8 mouse cellular contexts compared by ENCODE assay signal in the genomic region with DNA sequence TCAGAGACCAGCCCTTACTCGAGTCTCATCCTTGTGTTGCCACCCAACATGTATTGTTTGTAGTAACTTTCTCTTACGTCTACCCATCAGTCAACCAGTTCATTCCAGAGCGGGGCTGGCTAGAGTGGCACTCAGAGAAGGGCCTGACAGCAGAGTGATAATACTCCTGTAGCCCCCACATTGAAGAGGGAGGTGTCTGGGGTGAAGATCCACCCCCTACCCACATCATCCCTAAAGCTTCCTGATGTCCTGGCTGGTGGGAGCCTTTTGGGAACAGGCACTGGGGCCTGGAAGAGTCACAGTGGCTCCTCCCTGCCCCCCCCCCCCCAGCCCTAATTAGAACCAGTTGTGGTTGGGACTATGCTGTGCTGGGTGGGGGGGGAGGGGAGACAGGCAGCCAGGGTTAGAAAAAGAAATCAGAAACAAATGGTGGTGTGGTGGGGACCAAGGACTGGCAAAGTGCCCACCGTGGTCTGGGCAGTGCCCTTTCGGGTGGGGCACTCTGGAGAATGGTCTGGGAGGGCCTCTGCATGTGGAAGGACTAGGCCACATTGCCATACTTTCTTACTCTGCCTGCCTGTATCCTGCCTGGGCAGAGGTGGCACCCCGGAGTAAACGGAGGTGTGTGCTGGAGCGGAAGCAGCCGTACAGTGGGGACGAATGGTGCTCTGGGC. TPM values are rescaled to one million over a fixed set of nuclear protein-coding genes. Genes with fewer than 3 reads are reported as not detected.
DNase-seq lines count a peak whose midpoint lies in the region; ATAC-seq and TF ChIP-seq lines count a peak whose summit lies in the region.

No protein-coding gene starts in this region.

- no peak overlapping the region for H3K4me2 ChIP-seq in forebrain, postnatal 0 days (ENCODE audit: low read depth)
- no peak overlapping the region for H3K4me2 ChIP-seq in midbrain, embryonic 11.5 days
- no peak overlapping the region for H3K4me2 ChIP-seq in forebrain, embryonic 14.5 days (ENCODE audit: low read length)
- 0 out of 2 replicates have a peak overlapping the region, but pooled peaks have one; percentile 6 for H3K4me2 ChIP-seq in neural tube, embryonic 13.5 days

- no peak for TF ChIP-seq CTCF in forebrain, postnatal 0 days (IDR thresholded peaks at IDR 0.05; ENCODE audit: low read depth)

- peak overlapping the region; percentile 29 for H3K4me3 ChIP-seq in forebrain, embryonic 10.5 days
- no peak overlapping the region for H3K4me3 ChIP-seq in forebrain, postnatal 0 days (ENCODE audit: low read depth, low read length)
- 0 out of 2 replicates have a peak overlapping the region, but pooled peaks have one; percentile 0 for H3K4me3 ChIP-seq in midbrain, embryonic 10.5 days
- H3K4me3 ChIP-seq in midbrain, embryonic 11.5 days (ENCODE audit: low read depth, low read length): no peak overlapping the region
- no peak overlapping the region for H3K4me3 ChIP-seq in forebrain, embryonic 14.5 days (ENCODE audit: low read depth, low read length)
- no peak overlapping the region for H3K4me3 ChIP-seq in neural tube, embryonic 13.5 days

- no peaks in the 10 kb centered on the region for H3K9me3 ChIP-seq in forebrain, embryonic 10.5 days
- H3K9me3 ChIP-seq in forebrain, postnatal 0 days (ENCODE audit: low read length): no peaks in the 10 kb centered on the region
- H3K9me3 ChIP-seq in midbrain, embryonic 10.5 days (replicated peaks): no peaks in the 10 kb centered on the region
- no peaks in the 10 kb centered on the region for H3K9me3 ChIP-seq in midbrain, embryonic 11.5 days (ENCODE audit: control insufficient read depth, low read length)
- H3K9me3 ChIP-seq in forebrain, embryonic 14.5 days (replicated peaks; ENCODE audit: control insufficient read depth, low read length): no peaks in the 10 kb centered on the region
- H3K9me3 ChIP-seq in neural tube, embryonic 13.5 days: no peaks in the 10 kb centered on the region

- H3K27me3 ChIP-seq in forebrain, embryonic 10.5 days (ENCODE audit: poor library complexity, severe bottlenecking): peaks cover 23% of the 10 kb centered on the region
- H3K27me3 ChIP-seq in forebrain, postnatal 0 days (ENCODE audit: insufficient read depth, low read length): no peaks in the 10 kb centered on the region
- peaks cover 41% of the 10 kb centered on the region for H3K27me3 ChIP-seq in midbrain, embryonic 10.5 days (ENCODE audit: low read depth, poor library complexity, severe bottlenecking)
- H3K27me3 ChIP-seq in midbrain, embryonic 11.5 days (ENCODE audit: control insufficient read depth, insufficient read depth, low read length): no peaks in the 10 kb centered on the region
- H3K27me3 ChIP-seq in forebrain, embryonic 14.5 days (replicated peaks; ENCODE audit: control insufficient read depth, insufficient read depth, low read length): no peaks in the 10 kb centered on the region
- H3K27me3 ChIP-seq in neural tube, embryonic 13.5 days: no peaks in the 10 kb centered on the region

- ATAC-seq in forebrain, postnatal 0 days: no peak
- ATAC-seq in midbrain, embryonic 11.5 days (ENCODE audit: low FRiP score): no peak
- ATAC-seq in forebrain, embryonic 14.5 days: no peak
- ATAC-seq in neural tube, embryonic 13.5 days (ENCODE audit: low read depth): no peak

- H3K36me3 ChIP-seq in forebrain, embryonic 10.5 days (replicated peaks): peaks cover 36% of the 10 kb centered on the region
- H3K36me3 ChIP-seq in forebrain, postnatal 0 days (ENCODE audit: insufficient read depth): peaks cover 44% of the 10 kb centered on the region
- peaks cover 27% of the 10 kb centered on the region for H3K36me3 ChIP-seq in midbrain, embryonic 10.5 days
- H3K36me3 ChIP-seq in midbrain, embryonic 11.5 days (ENCODE audit: control insufficient read depth, insufficient read depth, low read length): peaks cover 7% of the 10 kb centered on the region; the same call in 1 of the 2 replicates
- peaks cover 51% of the 10 kb centered on the region for H3K36me3 ChIP-seq in forebrain, embryonic 14.5 days (ENCODE audit: control insufficient read depth, insufficient read depth, low read length)
- peaks cover 24% of the 10 kb centered on the region for H3K36me3 ChIP-seq in neural tube, embryonic 13.5 days

- 45% methylated on average over 10 of the region's 10 CpGs for WGBS in forebrain, embryonic 10.5 days
- WGBS in forebrain, postnatal 0 days: 40% methylated on average over 10 of the region's 10 CpGs
- WGBS in midbrain, embryonic 10.5 days: 49% methylated on average over 10 of the region's 10 CpGs
- WGBS in midbrain, embryonic 11.5 days: 49% methylated on average over 10 of the region's 10 CpGs
- 37% methylated on average over 10 of the region's 10 CpGs for WGBS in forebrain, embryonic 14.5 days
- WGBS in neural tube, embryonic 13.5 days: 62% methylated on average over 10 of the region's 10 CpGs

- peak overlapping the region; percentile 89; the same call in 1 of the 2 replicates for H3K27ac ChIP-seq in forebrain, embryonic 10.5 days
- no peak overlapping the region for H3K27ac ChIP-seq in forebrain, postnatal 0 days (ENCODE audit: low read depth, low read length)
- H3K27ac ChIP-seq in midbrain, embryonic 10.5 days (replicated peaks): no peak overlapping the region
- no peak overlapping the region for H3K27ac ChIP-seq in midbrain, embryonic 11.5 days (ENCODE audit: low read depth, low read length)
- peak overlapping the region; percentile 11; the same call in 1 of the 2 replicates for H3K27ac ChIP-seq in forebrain, embryonic 14.5 days (ENCODE audit: low read depth, low read length)
- H3K27ac ChIP-seq in neural tube, embryonic 13.5 days (replicated peaks): 0 out of 2 replicates have a peak overlapping the region, but pooled peaks have one; percentile 14

- peaks cover 67% of the 10 kb centered on the region for H3K4me1 ChIP-seq in forebrain, embryonic 10.5 days
- H3K4me1 ChIP-seq in forebrain, postnatal 0 days (ENCODE audit: insufficient read depth): peaks cover 23% of the 10 kb centered on the region
- peaks cover 62% of the 10 kb centered on the region for H3K4me1 ChIP-seq in midbrain, embryonic 10.5 days
- H3K4me1 ChIP-seq in midbrain, embryonic 11.5 days (ENCODE audit: control insufficient read depth, insufficient read depth, low read length): peaks cover 31% of the 10 kb centered on the region
- peaks cover 45% of the 10 kb centered on the region for H3K4me1 ChIP-seq in forebrain, embryonic 14.5 days (ENCODE audit: control insufficient read depth, insufficient read depth, low read length)
- peaks cover 67% of the 10 kb centered on the region for H3K4me1 ChIP-seq in neural tube, embryonic 13.5 days (replicated peaks)

- DNase-seq in forebrain, embryonic 10.5 days (ENCODE audit: extremely low spot score, low spot score): no peak
- no peak for DNase-seq in forebrain, postnatal 0 days
- no peak for DNase-seq in midbrain, embryonic 10.5 days (ENCODE audit: low spot score)
- no peak for DNase-seq in midbrain, embryonic 11.5 days (ENCODE audit: low spot score, missing footprints)
- DNase-seq in forebrain, embryonic 14.5 days (ENCODE audit: low spot score): no peak
- no peak for DNase-seq in left cerebral cortex, adult 11 months (ENCODE audit: low spot score)
- DNase-seq in layer of hippocampus, adult 18-20 months (ENCODE audit: low spot score in 2 of 2): no peak

- no peak overlapping the region for H3K9ac ChIP-seq in forebrain, postnatal 0 days
- H3K9ac ChIP-seq in midbrain, embryonic 11.5 days (ENCODE audit: low read length): no peak overlapping the region
- H3K9ac ChIP-seq in forebrain, embryonic 14.5 days (ENCODE audit: low read length): no peak overlapping the region
- peak overlapping the region; percentile 77 for H3K9ac ChIP-seq in neural tube, embryonic 13.5 days

RNA-seq across cellular contexts. Expression of a gene that starts 18.7 kb away (rescaled TPM):
- polyA plus RNA-seq in forebrain, embryonic 10.5 days (2016; fragmentation: Nextera tagmentation; extraction: Ambion mirVana): 3.9 and 5.0 TPM in 2 replicates
- total RNA-seq in forebrain, postnatal 0 days (2014; rRNA removed): 29.2 and 38.7 TPM in 2 replicates
- polyA plus RNA-seq in forebrain, postnatal 0 days (2015; fragmentation: Nextera tagmentation; extraction: Ambion mirVana): 9.3 and 13.0 TPM in 2 replicates
- 3.9 and 4.7 TPM in 2 replicates for polyA plus RNA-seq in midbrain, embryonic 10.5 days (2016; fragmentation: Nextera tagmentation; extraction: Ambion mirVana)
- 5.6 and 6.4 TPM in 2 replicates for polyA plus RNA-seq in midbrain, embryonic 11.5 days (2014; fragmentation: Nextera tagmentation; extraction: Ambion mirVana)
- 9.9 and 13.4 TPM in 2 replicates for polyA plus RNA-seq in forebrain, embryonic 14.5 days (2014; fragmentation: Nextera tagmentation; extraction: Ambion mirVana)
- polyA plus RNA-seq in neural tube, embryonic 13.5 days (2015; fragmentation: Nextera tagmentation; extraction: Ambion mirVana): 9.4 and 9.6 TPM in 2 replicates
- total RNA-seq in layer of hippocampus, adult 18-20 months (2021): 10 to 100 TPM; 64.0 to 72.3 TPM

RNA-seq across cellular contexts. Expression of a gene that starts 46.6 kb away (rescaled TPM):
- polyA plus RNA-seq in forebrain, embryonic 10.5 days (2016; fragmentation: Nextera tagmentation; extraction: Ambion mirVana): not detected in 2 replicates
- total RNA-seq in forebrain, postnatal 0 days (2014; rRNA removed): not detected in 2 replicates
- not detected in 2 replicates for polyA plus RNA-seq in forebrain, postnatal 0 days (2015; fragmentation: Nextera tagmentation; extraction: Ambion mirVana)
- polyA plus RNA-seq in midbrain, embryonic 10.5 days (2016; fragmentation: Nextera tagmentation; extraction: Ambion mirVana): not detected in 2 replicates
- not detected in 2 replicates for polyA plus RNA-seq in midbrain, embryonic 11.5 days (2014; fragmentation: Nextera tagmentation; extraction: Ambion mirVana)
- polyA plus RNA-seq in forebrain, embryonic 14.5 days (2014; fragmentation: Nextera tagmentation; extraction: Ambion mirVana): not detected in 2 replicates
- polyA plus RNA-seq in neural tube, embryonic 13.5 days (2015; fragmentation: Nextera tagmentation; extraction: Ambion mirVana): not detected in 2 replicates
- not detected for total RNA-seq in layer of hippocampus, adult 18-20 months (2021)

Comparison
In these comparisons a context has a peak if more than half of its experiments do, and no peak if none do; other contexts are left out.
1. H3K27ac ChIP-seq: peak in forebrain, embryonic 10.5 days (single experiment), forebrain, embryonic 14.5 days (single experiment) and neural tube, embryonic 13.5 days (single experiment); none in forebrain, postnatal 0 days (single experiment), midbrain, embryonic 10.5 days (single experiment) and midbrain, embryonic 11.5 days (single experiment).
2. H3K4me3 ChIP-seq: peak in forebrain, embryonic 10.5 days (single experiment) and midbrain, embryonic 10.5 days (single experiment); none in forebrain, postnatal 0 days (single experiment), midbrain, embryonic 11.5 days (single experiment), forebrain, embryonic 14.5 days (single experiment) and neural tube, embryonic 13.5 days (single experiment).